Mouse (Mus musculus) gastrocnemius, postnatal 36 days (tissue): ENCODE measurements around the gene Apobr. TPM values are rescaled to one million over a fixed set of nuclear protein-coding genes. Genes with fewer than 3 reads are reported as not detected.

Source experiments
- DNase-seq, 2 experiments: peaks; one replicate each; pipeline ENCODE4 v3.0.0; 2022
- intact Hi-C: fragments of 180-260 bp; cut with DNase I; formaldehyde crosslinking; loops from one replicate; pipeline ENCODE4 v1.15.1; 2025
- microRNA-seq, 2 experiments: library from miRNA; unstranded; fragments of <30 nt; microRNA quantifications; one replicate each; pipeline ENCODE4 v1.2.0; 2021
- total RNA-seq, 2 experiments: library from RNA; stranded (reverse); gene quantifications; 2 replicates each; pipeline ENCODE4 v1.2.3; 2021

Apobr gene
- total RNA-seq, 2 experiments from 2014 or later: 0.44 to 0.46 TPM

GRCm38 (mm10) chr7:126636733-126637520, 52.2 kb downstream of the Apobr start:
- intact Hi-C loops: loop anchor here (2.0 kb wide), 1 partner anchor 50 kb away; no protein-coding TSS in a partner anchor
- DNase-seq: no peak

Small RNA genes within 50 kb of the gene (microRNA-seq; reads per million reads assigned to microRNA genes)
- 0 to 1.5 reads per million in 2 experiments for gene Mir7059

Other genes starting within 250 kb of the Apobr start
- gene Lat, start 215.4 kb upstream of the Apobr start, total RNA-seq: 1 to 10 TPM in 1 of 2 experiments, under 1 TPM in 1; 0.27 to 2.4 TPM
- gene Spns1, start 207.5 kb upstream of the Apobr start, total RNA-seq: 10 to 100 TPM; 24.7 to 29.0 TPM
- gene Nfatc2ip, start 188.2 kb upstream of the Apobr start, total RNA-seq: 1 to 10 TPM; 2.2 to 3.5 TPM
- gene Cd19, start 170.1 kb upstream of the Apobr start, total RNA-seq: not detected
- 10 to 100 TPM; 13.8 to 14.0 TPM for gene Rabep2, start 156.2 kb upstream of the Apobr start, total RNA-seq
- over 10,000 TPM; 23,125 to 24,213 TPM for gene Atp2a1, start 121.8 kb upstream of the Apobr start, total RNA-seq
- gene Sh2b1, start 109.5 kb upstream of the Apobr start, total RNA-seq: 10 to 100 TPM; 36.8 to 43.4 TPM
- 100 to 1,000 TPM; 122 to 145 TPM for gene Tufm, start 97.6 kb upstream of the Apobr start, total RNA-seq
- 10 to 100 TPM; 25.8 to 29.9 TPM for gene Atxn2l, start 81.5 kb upstream of the Apobr start, total RNA-seq
- gene Eif3c, start 18.5 kb upstream of the Apobr start, total RNA-seq: 100 to 1,000 TPM; 129 to 154 TPM
- gene Cln3, start 875 bp downstream of the Apobr start, total RNA-seq: 10 to 100 TPM; 10.7 to 11.0 TPM
- not detected for gene Il27, start 10.0 kb downstream of the Apobr start, total RNA-seq
- gene Nupr1, start 45.9 kb downstream of the Apobr start, total RNA-seq: 10 to 100 TPM in 1 of 2 experiments, 1 to 10 TPM in 1; 8.5 to 11.9 TPM
- gene Sgf29, start 64.4 kb downstream of the Apobr start, total RNA-seq: 10 to 100 TPM; 29.3 to 33.2 TPM
- 10 to 100 TPM; 15.7 to 21.0 TPM for gene Sult1a1, start 91.5 kb downstream of the Apobr start, total RNA-seq
- gene Bola2, start 110.5 kb downstream of the Apobr start, total RNA-seq: 10 to 100 TPM; 29.9 to 36.8 TPM
- gene Slx1b, start 110.8 kb downstream of the Apobr start, total RNA-seq: 1 to 10 TPM; 2.1 to 3.6 TPM
- 1 to 10 TPM; 2.6 to 5.2 TPM for gene Coro1a, start 122.8 kb downstream of the Apobr start, total RNA-seq
- 10 to 100 TPM; 15.7 to 21.9 TPM for gene Mapk3, start 174.7 kb downstream of the Apobr start, total RNA-seq
- 1 to 10 TPM in 1 of 2 experiments, under 1 TPM in 1; 0.99 to 1.8 TPM for gene Gdpd3, start 181.4 kb downstream of the Apobr start, total RNA-seq
- gene Ypel3, start 192.0 kb downstream of the Apobr start, total RNA-seq: 10 to 100 TPM; 77.7 to 97.4 TPM
- under 1 TPM; 0.28 to 0.30 TPM for gene Tbx6, start 196.5 kb downstream of the Apobr start, total RNA-seq
- 10 to 100 TPM; 21.6 to 22.4 TPM for gene Ppp4c, start 207.6 kb downstream of the Apobr start, total RNA-seq
- gene Fam57b, start 212.7 kb downstream of the Apobr start, total RNA-seq: 10 to 100 TPM; 55.8 to 67.4 TPM
- gene 4930451I11Rik, start 246.7 kb downstream of the Apobr start, total RNA-seq: not detected